Mouse (Mus musculus): ENCODE measurements around the gene Josd1. TPM values are rescaled to one million over a fixed set of nuclear protein-coding genes. Genes with fewer than 3 reads are reported as not detected.
"Not testable (repeated sequence)": the region's sequence is repeated elsewhere in the genome, so short reads cannot be mapped to it uniquely, and the experiment has no call there.

Gene Josd1
- polyA plus RNA-seq, 1 experiment from 2014 or later: 21.2 TPM

- peaks cover 8% of the 10 kb centered on the region for H3K4me1 ChIP-seq
- H3K4me2 ChIP-seq: no peak overlapping the region
- no peaks in the 10 kb centered on the region for H3K9me3 ChIP-seq
- no peak overlapping the region for H3K27ac ChIP-seq
- H3K4me3 ChIP-seq: no peak overlapping the region
- H3K27me3 ChIP-seq: no peaks in the 10 kb centered on the region
- 72% methylated on average over 2 of the region's 2 CpGs for WGBS
- ATAC-seq (ENCODE audit: borderline replicate concordance, extremely low read depth, low FRiP score, low TSS enrichment): no peak
- H3K9ac ChIP-seq: no peak overlapping the region
- H3K36me3 ChIP-seq: peaks cover 37% of the 10 kb centered on the region
These were observed 9.8 kb downstream of the Josd1 start for GRCm38 (mm10) chr15:79677936-79678335.

- not testable (repeated sequence) for H3K4me1 ChIP-seq; H3K27me3 ChIP-seq; H3K27ac ChIP-seq; ATAC-seq (ENCODE audit: borderline replicate concordance, extremely low read depth, low FRiP score, low TSS enrichment); H3K9me3 ChIP-seq; H3K9ac ChIP-seq
- Histone ChIP-seq H3K4me3 (peak overlapping the region; percentile 97), H3K4me2 (peak overlapping the region; percentile 69), H3K36me3 (peaks cover 49% of the 10 kb centered on the region)
- 72% methylated on average over 11 of the region's 11 CpGs for WGBS
These were observed 15.8 kb downstream of the Josd1 start for GRCm38 (mm10) chr15:79671828-79672348.

- peak overlapping the region; percentile 41; the same call in 1 of the 2 replicates for H3K27ac ChIP-seq
- peak overlapping the region; percentile 97 for H3K4me3 ChIP-seq
- ATAC-seq (ENCODE audit: borderline replicate concordance, extremely low read depth, low FRiP score, low TSS enrichment): peak; percentile 66
- peak overlapping the region; percentile 91 for H3K9ac ChIP-seq
- H3K4me1 ChIP-seq: peaks cover 7% of the 10 kb centered on the region
- H3K36me3 ChIP-seq: peaks cover 43% of the 10 kb centered on the region
- no peaks in the 10 kb centered on the region for H3K27me3 ChIP-seq
- WGBS: under 1% methylated on average over 37 of the region's 37 CpGs
- peak overlapping the region; percentile 69 for H3K4me2 ChIP-seq
- no peaks in the 10 kb centered on the region for H3K9me3 ChIP-seq
These were observed 16.8 kb downstream of the Josd1 start for GRCm38 (mm10) chr15:79670972-79671299.

GRCm38 (mm10) chr15:79670249-79670971 is 17.3 kb downstream of the Josd1 start, which contains the start of gene Tomm22:
Tomm22 (plus strand) TSS chr15:79670861.
- Histone ChIP-seq H3K4me3 (peak within 1 kb of the TSS; percentile 97), H3K9ac (peak within 1 kb of the TSS; percentile 91), H3K9me3 (no peaks in the 10 kb centered on the region), H3K4me2 (peak within 1 kb of the TSS; percentile 69), H3K4me1 (peaks cover 7% of the 10 kb centered on the region), H3K27me3 (no peaks in the 10 kb centered on the region), H3K27ac (peak within 1 kb of the TSS; percentile 41; the same call in 1 of the 2 replicates), H3K36me3 (peaks cover 39% of the 10 kb centered on the region)
- 16% methylated on average over 33 of the region's 33 CpGs for WGBS
- peak; percentile 96 for ATAC-seq (ENCODE audit: borderline replicate concordance, extremely low read depth, low FRiP score, low TSS enrichment)

- Histone ChIP-seq H3K9ac (no peak overlapping the region), H3K4me3 (no peak overlapping the region)
- no peak for ATAC-seq (ENCODE audit: borderline replicate concordance, extremely low read depth, low FRiP score, low TSS enrichment)
These were observed 18.5 kb downstream of the Josd1 start for GRCm38 (mm10) chr15:79669195-79669594.

GRCm38 (mm10) chr15:79664666-79665065 is 23.1 kb downstream of the Josd1 start:
- no peaks in the 10 kb centered on the region for H3K27me3 ChIP-seq
- H3K36me3 ChIP-seq: 0 out of 2 replicates have a peak, but pooled peaks cover 8% of the 10 kb centered on the region
- H3K9me3 ChIP-seq: no peaks in the 10 kb centered on the region
- H3K4me1 ChIP-seq: peaks cover 9% of the 10 kb centered on the region
- no peak overlapping the region for H3K27ac ChIP-seq
- 89% methylated on average over 8 of the region's 8 CpGs for WGBS
- H3K4me2 ChIP-seq: no peak overlapping the region
- no peak overlapping the region for H3K9ac ChIP-seq
- no peak for ATAC-seq (ENCODE audit: borderline replicate concordance, extremely low read depth, low FRiP score, low TSS enrichment)
- H3K4me3 ChIP-seq: no peak overlapping the region

More at GRCm38 (mm10) chr15:79669195-79669594, 18.5 kb downstream of the Josd1 start:
- H3K27ac ChIP-seq: no peak overlapping the region
- WGBS: 61% methylated on average over 10 of the region's 10 CpGs
- peaks cover 27% of the 10 kb centered on the region for H3K36me3 ChIP-seq
- H3K9me3 ChIP-seq: no peaks in the 10 kb centered on the region
- no peaks in the 10 kb centered on the region for H3K27me3 ChIP-seq
- H3K4me2 ChIP-seq: no peak overlapping the region
- peaks cover 7% of the 10 kb centered on the region for H3K4me1 ChIP-seq

- no peak overlapping the region for H3K9ac ChIP-seq
- WGBS: 76% methylated on average over 4 of the region's 4 CpGs
- H3K4me2 ChIP-seq: no peak overlapping the region
- H3K4me1 ChIP-seq: peaks cover 15% of the 10 kb centered on the region
- 0 out of 2 replicates have a peak, but pooled peaks cover 5% of the 10 kb centered on the region for H3K36me3 ChIP-seq
- ATAC-seq (ENCODE audit: borderline replicate concordance, extremely low read depth, low FRiP score, low TSS enrichment): no peak
- no peaks in the 10 kb centered on the region for H3K27me3 ChIP-seq
- H3K4me3 ChIP-seq: no peak overlapping the region
- no peaks in the 10 kb centered on the region for H3K9me3 ChIP-seq
- H3K27ac ChIP-seq: no peak overlapping the region
These were observed 25.9 kb downstream of the Josd1 start for GRCm38 (mm10) chr15:79661852-79662251.

- WGBS: under 1% methylated on average over 55 of the region's 55 CpGs
- Histone ChIP-seq H3K4me1 (peaks cover 15% of the 10 kb centered on the region), H3K27me3 (no peaks in the 10 kb centered on the region), H3K4me2 (peak within 1 kb of the TSS; percentile 87), H3K4me3 (peak within 1 kb of the TSS; percentile 63), H3K9me3 (no peaks in the 10 kb centered on the region), H3K36me3 (0 out of 2 replicates have a peak, but pooled peaks cover 2% of the 10 kb centered on the region), H3K27ac (peak within 1 kb of the TSS; percentile 91), H3K9ac (peak within 1 kb of the TSS; percentile 61)
- ATAC-seq (ENCODE audit: borderline replicate concordance, extremely low read depth, low FRiP score, low TSS enrichment): peak; percentile 79
These were observed 29.0 kb downstream of the Josd1 start, which contains the start of the genes Fam227a and Cby1 for GRCm38 (mm10) chr15:79658531-79659375. Fam227a (minus strand) TSS chr15:79658956. Cby1 (plus strand) TSS chr15:79659199.

GRCm38 (mm10) chr15:79657837-79658530 is 29.7 kb downstream of the Josd1 start:
- H3K9me3 ChIP-seq: no peaks in the 10 kb centered on the region
- H3K4me3 ChIP-seq: peak overlapping the region; percentile 63
- no peaks in the 10 kb centered on the region for H3K27me3 ChIP-seq
- H3K36me3 ChIP-seq: no peaks in the 10 kb centered on the region
- ATAC-seq (ENCODE audit: borderline replicate concordance, extremely low read depth, low FRiP score, low TSS enrichment): no peak
- H3K9ac ChIP-seq: peak overlapping the region; percentile 61
- peak overlapping the region; percentile 91 for H3K27ac ChIP-seq
- peaks cover 15% of the 10 kb centered on the region for H3K4me1 ChIP-seq
- H3K4me2 ChIP-seq: peak overlapping the region; percentile 87
- whole genome bisulfite sequencing: 3% methylated on average over 16 of the region's 16 CpGs

- WGBS: 86% methylated on average over 14 of the region's 14 CpGs
- Histone ChIP-seq H3K27ac (no peak overlapping the region), H3K27me3 (no peaks in the 10 kb centered on the region), H3K4me1 (peaks cover 15% of the 10 kb centered on the region), H3K36me3 (no peaks in the 10 kb centered on the region), H3K4me3 (no peak overlapping the region), H3K9me3 (no peaks in the 10 kb centered on the region), H3K9ac (no peak overlapping the region), H3K4me2 (no peak overlapping the region)
- no peak for ATAC-seq (ENCODE audit: borderline replicate concordance, extremely low read depth, low FRiP score, low TSS enrichment)
These were observed 31.3 kb downstream of the Josd1 start for GRCm38 (mm10) chr15:79656451-79656850.

GRCm38 (mm10) chr15:79651481-79651880 is 36.2 kb downstream of the Josd1 start:
- Histone ChIP-seq H3K4me1 (no peaks in the 10 kb centered on the region), H3K27ac (no peak overlapping the region), H3K9ac (no peak overlapping the region), H3K4me3 (no peak overlapping the region), H3K9me3 (no peaks in the 10 kb centered on the region), H3K36me3 (no peaks in the 10 kb centered on the region), H3K4me2 (no peak overlapping the region), H3K27me3 (no peaks in the 10 kb centered on the region)
- 73% methylated on average over 4 of the region's 4 CpGs for WGBS
- ATAC-seq (ENCODE audit: borderline replicate concordance, extremely low read depth, low FRiP score, low TSS enrichment): no peak
